Mouse (Mus musculus): ENCODE data around the gene Rad23a.
A peak's percentile ranks its signal among the peaks of the same experiment; 100 is the strongest.

Rad23a gene

DNA sequence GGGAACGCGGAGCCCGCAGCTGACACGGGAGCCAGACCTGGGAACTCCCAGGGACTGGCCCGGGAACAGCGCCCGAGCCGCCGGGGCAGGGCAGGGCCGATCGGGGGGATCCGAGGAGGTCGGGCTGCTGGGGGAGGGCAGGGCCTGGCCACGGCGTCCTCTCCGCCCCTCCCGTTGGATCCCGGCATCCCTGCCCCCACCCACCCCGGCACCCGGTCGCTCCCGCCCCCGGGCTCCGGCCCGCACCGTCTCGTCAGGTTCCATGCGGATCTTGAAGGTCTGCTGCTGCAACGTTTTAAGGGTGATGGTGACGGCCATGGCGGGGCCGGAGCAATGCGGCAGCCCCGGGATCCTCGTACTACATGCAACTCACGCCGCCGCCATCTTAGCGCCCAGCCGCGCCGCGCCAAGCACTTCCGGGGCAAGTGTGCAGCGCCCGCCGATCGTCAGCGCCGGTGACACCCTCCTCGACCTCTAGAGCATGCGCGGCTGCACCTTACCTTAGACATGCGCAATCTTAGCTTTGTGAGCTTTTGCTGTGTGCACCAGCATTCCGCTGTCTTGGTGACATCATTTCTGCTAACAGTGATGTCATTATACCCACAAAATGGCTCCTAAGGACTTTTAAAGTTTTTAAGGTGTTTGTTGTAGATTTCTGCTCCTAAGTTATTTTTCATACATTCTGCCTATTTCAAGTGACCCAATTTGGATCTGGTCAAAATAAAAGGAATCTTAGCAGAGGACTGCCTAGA, at the start of gene Rad23a:
Gene Rad23a (minus strand): TSS at position 418 of the 752 bp plus-strand sequence.
- peak; percentile 89 for DNase-seq

GRCm38 (mm10) chr8:84889141-84889540, 48.7 kb upstream of the Rad23a start:
- DNase-seq = no peak

GRCm38 (mm10) chr8:84888280-84888679, 47.8 kb upstream of the Rad23a start:
- no peak for DNase-seq

- no peak for DNase-seq
Measured at GRCm38 (mm10) chr8:84884728-84885127, 44.3 kb upstream of the Rad23a start.

GRCm38 (mm10) chr8:84878915-84879314, 38.5 kb upstream of the Rad23a start:
- DNase-seq = no peak

DNA sequence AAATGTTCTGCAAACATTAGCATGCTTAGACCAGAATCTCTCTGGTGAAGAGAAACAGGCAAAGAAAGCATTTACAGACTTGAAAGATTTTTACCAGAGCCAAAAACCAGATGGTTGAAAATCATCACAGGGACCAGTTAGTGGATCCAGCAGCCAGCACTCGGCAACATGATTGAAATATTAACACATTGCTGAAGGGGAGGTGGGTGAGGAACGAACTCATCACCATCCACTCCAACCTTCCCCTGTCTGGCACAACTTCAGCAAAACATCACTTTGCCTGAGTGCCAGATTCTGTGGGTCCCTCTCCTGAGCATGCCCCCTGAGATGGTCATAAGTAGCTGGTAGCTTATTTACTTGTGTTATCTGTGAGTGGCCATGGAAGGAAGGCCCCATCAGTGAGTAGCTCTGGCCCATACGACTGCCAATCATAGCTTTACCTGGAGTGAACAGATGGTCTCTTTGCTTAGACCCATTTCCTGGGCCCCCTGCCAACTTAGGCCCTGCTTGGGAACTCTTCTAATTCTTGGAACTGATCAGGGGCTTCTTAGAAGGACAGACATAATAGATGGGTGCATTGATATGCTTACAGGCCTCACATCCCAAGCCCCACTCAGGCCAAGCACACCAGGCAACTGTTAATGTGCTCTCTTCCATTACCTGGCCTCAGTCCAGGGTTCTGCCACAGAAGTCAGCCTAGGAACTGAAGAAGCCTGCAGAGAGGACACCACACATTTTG, 37.0 kb upstream of the Rad23a start:
- DNase-seq = no peak

DNA sequence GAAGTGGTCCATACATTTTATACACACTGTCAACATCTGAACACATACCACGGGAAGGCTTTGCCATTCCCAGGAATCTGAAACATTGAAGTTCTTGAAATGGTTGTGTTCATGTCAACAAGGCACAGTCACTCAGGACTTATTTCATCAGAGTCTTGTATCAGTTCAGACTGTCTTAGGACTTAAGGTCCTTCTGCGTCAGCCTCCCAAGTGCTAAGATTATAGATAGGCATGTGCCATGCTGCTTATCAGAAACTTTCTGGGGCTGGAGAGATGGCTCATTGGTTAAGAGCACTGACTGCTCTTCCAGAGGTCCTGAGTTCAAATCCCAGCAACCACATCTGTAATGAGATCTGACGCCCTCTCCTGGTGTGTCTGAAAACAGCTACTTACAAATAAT, 33.9 kb upstream of the Rad23a start:
- DNase-seq = no peak

GRCm38 (mm10) chr8:84873016-84873415, 32.6 kb upstream of the Rad23a start:
- no peak for DNase-seq

GRCm38 (mm10) chr8:84872309-84872965, 32.0 kb upstream of the Rad23a start:
- DNase-seq = peak; percentile 40

- peak; percentile 84 for DNase-seq
Measured at GRCm38 (mm10) chr8:84871376-84872308, 31.2 kb upstream of the Rad23a start, which contains the start of gene Syce2. Gene Syce2 (plus strand): TSS chr8:84872111.

DNA sequence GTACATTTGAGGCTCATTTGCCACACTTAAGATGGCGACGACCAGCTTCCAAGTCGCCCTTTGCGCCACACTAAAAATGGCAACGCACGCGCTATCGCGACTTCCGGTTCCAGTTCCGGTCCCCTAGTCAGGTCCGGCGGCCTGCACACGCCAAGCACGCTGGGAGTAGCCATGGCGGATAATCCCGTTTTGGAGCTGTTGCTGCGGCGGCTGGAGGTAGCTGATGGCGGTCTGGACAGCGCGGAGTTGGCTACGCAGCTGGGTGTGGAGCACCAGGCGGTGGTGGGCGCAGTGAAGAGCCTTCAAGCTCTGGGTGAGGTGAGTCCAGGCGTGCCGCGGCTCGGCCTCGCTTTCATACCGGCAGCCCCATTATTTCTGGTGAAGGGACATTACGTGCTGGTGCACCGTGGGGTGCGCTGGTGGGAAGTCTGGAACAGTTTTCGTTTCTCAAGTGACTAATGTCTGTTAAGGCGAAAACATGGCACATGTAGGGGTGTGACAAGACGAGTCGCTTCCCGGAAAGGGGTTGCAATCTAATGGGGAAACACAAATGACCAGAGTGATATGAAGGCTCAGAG, 16.5 kb upstream of the Rad23a start, which contains the start of gene Farsa:
Gene Farsa (plus strand): TSS at position 126 of the 578 bp plus-strand sequence.
- peak; percentile 95 for DNase-seq

- no peak for DNase-seq
Measured at GRCm38 (mm10) chr8:84856434-84856833, 16.0 kb upstream of the Rad23a start.

DNA sequence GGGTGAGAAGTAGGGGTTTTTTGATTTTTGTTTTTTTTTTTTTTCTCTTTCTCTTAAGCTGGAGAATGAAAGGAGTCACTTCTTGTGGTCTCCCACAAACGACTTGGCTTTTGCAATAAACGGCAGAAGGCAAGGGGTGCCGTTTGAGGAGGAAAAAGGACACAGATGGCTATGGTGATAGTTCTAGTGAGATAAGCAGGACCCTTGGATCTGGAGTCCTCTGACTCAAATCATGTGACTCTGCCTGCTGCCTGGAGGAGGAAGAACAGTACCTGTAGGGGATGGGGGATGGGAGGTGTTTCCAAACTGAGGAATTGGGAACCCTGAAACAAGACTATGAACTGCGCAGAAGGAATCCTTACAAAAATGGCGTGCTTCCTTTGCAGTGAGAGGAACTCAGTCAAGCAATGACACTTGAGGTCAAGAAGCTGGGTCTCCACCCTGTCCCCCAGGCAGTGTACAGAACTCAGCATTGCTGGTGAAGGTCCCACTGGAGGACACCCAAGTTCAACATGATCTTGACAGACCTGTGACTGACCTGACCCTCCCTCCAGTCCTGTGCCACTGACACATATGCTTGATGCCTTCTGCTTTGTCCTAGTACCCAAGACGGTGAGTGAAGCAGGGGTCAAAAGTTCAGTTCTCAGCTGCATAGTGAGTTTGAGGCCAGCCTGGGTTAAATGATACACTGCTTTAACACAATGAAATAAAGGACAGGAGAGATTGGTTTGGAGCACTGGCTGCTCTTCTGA, 7.4 kb upstream of the Rad23a start:
- DNase-seq = no peak

DNA sequence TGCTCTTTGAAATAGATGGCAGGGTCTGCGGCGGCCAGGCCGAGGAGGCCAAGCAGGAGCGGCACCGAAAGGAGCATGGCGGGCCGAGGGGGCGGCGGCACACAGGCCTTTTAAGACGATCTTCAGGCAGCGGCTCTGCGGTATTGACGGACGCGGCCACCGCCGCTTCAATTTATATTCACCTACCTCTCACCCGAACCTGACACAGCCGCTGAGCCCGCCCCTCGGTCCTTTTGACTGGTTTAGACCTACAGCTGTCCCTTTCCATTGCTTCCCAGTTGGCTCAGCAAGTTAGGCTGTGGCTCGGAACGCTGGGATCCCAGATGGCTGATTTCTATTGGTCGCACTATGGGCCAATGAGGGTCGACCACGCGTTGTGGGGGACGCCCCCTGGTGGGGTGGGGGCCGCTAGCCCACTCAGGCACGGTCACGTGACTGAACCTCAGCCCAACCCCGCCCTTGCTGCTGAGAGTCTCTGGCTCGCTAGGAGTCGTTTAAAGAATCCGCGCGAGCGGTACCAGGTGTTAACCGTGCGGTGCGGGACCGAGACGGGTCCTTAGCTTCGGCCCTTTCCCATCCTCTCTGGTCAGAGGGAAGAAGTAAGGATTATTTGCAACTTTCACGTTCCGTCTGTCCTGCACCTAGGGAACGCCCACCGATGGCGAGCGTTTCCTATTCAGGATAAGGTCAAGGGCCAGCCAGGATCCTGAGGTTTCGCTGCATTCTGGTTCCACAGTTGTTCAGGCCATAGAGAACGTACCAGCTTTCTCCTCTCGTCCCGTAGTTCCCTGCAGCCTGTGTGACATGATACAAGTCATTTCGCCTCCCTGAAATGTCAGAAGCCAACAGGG, 6.5 kb upstream of the Rad23a start, which contains the start of gene Calr:
Gene Calr (minus strand): TSS at position 213 of the 851 bp plus-strand sequence.
- DNase-seq = peak; percentile 99

DNA sequence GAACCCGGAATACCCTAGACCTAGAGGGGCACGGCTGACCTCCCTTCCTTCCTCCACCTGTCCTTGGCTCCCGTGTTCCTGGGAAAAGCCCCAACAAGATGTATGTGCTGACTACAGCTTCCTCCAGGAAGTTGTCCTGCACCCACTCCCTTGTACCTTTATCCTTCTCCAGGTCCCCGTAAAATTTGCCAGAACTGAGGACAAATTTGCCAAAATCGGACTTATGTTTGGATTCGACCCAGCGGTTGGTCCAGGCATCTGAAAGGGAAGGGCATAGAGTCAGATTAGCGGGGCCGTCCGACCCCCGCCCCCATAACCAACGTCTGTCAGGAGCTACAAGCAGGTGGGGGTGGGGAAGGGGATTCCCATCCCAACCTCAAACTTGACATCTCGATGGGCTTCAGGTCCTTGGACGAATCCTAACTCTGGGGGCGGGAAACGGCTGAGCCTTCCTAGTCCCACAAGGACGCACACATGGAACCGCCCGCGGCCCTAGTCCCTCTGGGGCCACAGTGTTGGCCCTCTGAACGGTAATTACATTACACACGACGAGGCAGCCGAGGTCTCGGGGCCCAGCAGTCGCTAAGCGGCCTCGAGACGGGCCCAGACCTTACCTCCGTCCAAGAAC, 5.7 kb upstream of the Rad23a start:
- peak; percentile 21 for DNase-seq

GRCm38 (mm10) chr8:84845355-84846093, 5.1 kb upstream of the Rad23a start:
- DNase-seq = peak; percentile 38

GRCm38 (mm10) chr8:84844397-84845070, 4.1 kb upstream of the Rad23a start:
- DNase-seq = no peak

- DNase-seq = no peak
Measured at GRCm38 (mm10) chr8:84841514-84841913, 1.0 kb upstream of the Rad23a start.

All from kidney, adult 18-20 months (tissue).